Mouse (Mus musculus) right cerebral cortex, adult 18-20 months (tissue): ENCODE data around the gene Sec24d.

ENCODE experiments used
- DNase-seq: peaks from one replicate; pipeline ENCODE4 v3.0.0; 2022; ENCODE audit warnings: mixed read lengths

The Sec24d gene

DNA sequence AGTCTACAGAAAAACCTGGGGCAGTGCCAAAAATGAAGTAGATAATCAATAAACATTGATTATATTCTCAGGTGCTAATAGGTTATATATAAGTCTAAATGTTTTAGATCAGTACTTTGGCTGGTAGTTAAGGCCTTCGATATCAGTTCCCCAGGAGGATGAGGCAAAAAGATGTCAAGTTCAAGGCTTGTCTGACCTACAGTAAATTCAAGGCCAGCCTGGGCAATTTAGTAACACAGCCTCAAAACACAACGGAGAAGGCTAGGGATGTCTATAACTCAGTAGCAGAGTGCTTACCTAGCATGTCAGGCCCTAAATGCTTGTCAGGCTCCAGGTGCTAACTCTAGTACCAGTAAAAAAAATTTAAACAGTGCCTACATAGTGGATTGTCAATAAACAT, 34.3 kb downstream of the Sec24d start:
- DNase-seq = no peak

GRCm38 (mm10) chr3:123305611-123306010, 38.4 kb downstream of the Sec24d start:
- DNase-seq = no peak

- DNase-seq = no peak
Measured at GRCm38 (mm10) chr3:123307446-123307845, 40.2 kb downstream of the Sec24d start.

DNA sequence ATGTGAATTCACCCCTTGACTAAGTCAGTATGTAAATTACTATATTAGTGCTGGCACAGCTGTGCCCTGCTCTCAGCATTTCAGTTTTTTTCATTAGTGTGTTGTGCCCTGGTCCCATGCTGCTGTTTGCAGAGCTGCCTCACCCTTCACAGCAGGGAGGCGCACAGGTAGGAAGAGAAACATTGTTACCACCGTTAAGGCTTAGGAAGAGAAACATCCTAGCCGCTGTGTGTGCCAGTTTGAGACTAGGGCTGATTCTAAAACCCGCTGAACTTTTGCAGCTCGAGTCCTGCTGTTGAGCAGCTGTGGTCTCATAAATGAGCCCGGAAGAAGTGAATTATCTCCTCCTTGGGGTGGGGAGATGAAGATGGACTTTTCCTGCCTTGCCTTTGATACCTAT, 41.9 kb downstream of the Sec24d start:
- no peak for DNase-seq

DNA sequence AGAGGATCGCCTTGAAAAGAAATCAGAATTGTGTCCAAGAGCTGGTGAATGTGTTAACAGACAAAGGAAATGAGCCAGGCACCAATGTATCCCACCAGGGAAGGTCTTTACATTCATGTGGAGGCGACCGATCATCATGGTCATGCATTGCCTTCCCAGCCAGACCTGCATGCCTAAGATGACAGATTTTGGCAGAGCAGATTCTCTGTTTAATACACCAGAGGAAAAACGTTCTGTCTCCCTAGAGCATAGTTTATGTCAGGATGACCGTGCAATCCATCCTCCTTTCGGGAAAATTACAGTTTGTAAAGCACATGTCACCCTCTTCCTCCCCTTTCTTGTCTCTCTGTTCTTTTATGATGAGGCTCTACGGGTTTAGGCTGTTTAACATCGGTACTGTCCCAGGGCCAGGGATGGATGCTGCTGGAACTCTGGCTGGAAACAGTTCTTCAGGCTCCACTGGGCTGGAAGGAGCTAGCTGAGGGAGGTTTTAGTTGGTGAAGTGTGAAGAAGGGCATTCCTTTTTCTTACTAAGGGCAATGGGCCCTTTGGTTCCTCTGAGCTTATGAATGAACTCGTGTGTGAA, 45.3 kb downstream of the Sec24d start:
- DNase-seq = no peak

GRCm38 (mm10) chr3:123313477-123313876, 46.2 kb downstream of the Sec24d start:
- DNase-seq = no peak

- no peak for DNase-seq
Measured at GRCm38 (mm10) chr3:123313920-123314614, 46.8 kb downstream of the Sec24d start.

- no peak for DNase-seq
Measured at GRCm38 (mm10) chr3:123316066-123316465, 48.8 kb downstream of the Sec24d start.

DNA sequence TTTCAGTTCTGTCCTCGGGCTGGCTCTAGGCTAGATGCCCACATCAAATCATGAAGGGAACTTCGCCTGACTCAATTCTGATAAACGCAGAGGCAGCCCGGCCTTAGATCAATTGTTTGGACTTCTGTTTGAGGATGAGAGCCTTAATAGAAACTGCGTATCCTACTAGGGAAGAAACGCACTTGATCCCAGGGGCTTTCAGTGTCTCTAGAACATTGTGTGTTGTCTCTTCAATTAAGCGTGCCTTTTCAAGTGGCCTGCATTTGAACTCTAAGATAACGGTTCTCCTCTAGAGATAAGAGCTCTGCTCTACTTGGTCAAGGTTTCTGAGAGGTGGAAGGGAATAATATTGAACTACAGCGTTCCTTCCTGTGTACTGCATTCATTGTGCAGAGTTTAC, 49.8 kb downstream of the Sec24d start:
- DNase-seq = no peak

DNA sequence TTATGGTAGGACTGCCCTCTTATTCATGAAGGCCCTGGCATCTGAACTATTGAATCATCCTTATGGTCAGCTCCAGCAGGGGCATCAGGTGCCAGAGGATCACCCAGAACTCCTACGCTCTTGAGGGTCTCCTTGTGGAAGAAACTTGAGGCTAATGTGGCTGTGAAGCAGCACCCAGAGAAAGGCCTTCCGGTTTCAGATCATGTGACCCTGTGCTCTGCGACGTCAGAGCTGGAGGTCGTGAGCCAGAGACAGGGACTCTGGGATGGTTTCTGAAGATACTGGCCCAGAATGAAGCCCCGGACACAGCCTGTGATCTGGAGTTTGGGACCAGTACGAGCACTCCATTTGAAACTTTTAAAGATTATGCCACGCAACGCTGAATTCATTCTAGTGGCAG, 53.1 kb downstream of the Sec24d start:
- no peak for DNase-seq

DNA sequence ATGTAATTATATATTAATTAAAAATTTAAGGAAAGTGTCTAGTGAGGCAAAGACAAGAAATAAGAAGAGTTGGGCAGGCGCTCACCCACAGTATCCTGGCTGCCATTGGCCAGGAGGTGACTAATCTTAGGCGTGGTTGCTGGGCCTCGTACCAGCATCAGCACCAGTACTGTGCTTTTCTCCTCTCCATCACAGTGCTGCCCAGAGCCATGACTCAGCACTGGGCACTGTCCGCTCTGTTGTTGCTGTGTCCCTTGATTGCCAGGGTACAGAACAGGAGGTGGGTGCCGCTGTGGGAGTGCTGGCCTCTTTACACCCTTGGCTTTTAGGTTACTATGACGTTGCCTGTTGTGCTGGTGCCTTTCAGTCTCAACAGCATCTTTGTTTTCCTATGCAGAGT, 54.4 kb downstream of the Sec24d start:
- DNase-seq = peak; percentile 48

- peak; percentile 9 for DNase-seq
Measured at GRCm38 (mm10) chr3:123322147-123322546, 54.9 kb downstream of the Sec24d start.

DNA sequence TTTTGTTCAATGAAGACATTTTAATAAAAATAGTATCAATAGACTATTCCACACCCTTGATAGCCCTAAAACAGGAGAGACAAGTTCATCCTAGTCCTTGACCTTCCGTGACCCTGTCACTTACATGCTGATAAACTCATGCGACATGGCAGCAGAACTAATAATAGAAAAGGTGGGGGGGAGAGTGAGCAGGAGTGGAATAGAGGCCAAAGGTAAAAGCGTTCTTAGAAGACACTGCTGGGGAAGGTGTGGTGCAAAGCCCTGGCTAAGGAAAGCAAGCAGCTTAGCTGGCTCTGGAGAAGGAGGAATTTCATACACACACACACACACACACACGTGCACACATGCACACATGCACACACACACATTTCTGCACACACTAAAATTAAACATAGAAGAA, 57.1 kb downstream of the Sec24d start:
- no peak for DNase-seq

GRCm38 (mm10) chr3:123329251-123329650, 62.0 kb downstream of the Sec24d start:
- DNase-seq = no peak

DNA sequence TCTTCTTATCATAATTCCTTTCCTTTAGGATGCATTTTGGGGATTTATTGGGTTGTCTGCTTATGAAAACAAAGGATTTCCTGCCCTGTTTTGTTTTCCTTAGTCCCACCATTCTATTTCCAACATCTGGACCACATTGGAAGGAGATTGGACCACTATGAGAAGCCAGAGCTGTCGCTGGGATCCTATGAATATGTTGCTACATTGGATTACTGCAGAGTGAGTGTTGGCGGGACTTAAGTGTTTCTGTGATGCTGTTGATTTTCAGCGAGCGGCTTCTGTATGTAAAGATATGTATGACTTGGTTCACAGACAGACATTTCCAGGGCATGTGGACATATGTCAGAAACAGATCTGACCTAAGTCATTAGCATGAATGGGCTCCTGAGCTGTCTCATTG, 63.0 kb downstream of the Sec24d start:
- DNase-seq = no peak

DNA sequence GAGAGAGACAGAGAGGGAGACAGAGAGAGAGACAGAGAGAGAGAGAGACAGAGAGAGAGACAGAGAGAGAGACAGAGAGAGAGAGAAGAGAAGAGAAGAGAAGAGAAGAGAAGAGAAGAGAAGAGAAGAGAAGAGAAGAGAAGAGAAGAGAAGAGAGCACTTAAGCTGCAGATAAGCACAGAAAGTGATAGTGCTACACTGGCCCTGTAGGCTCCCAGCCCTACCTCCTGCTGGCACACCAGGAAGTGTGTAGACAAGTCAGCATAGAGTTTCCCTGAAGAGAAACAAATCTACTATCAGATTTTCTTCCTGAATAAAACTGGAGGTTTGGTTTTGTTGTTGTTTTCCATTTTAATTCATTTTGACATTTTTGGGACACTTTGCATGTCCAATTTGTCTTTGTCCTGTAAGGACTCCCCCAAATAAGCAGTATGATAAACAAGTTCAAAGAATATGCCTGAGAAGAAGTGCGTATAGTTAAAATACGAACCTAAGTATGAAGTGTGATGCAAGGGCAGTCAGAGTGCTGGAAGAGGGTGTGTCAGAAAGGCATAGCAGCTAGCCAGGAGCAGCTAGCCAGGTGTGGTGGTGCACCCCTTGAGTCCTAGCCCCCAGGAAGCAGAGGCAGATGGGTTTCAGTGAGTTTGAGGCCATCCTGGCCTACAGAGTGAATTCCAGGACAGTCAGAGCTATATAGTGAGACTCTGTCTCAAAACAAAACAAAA, 65.2 kb downstream of the Sec24d start:
- no peak for DNase-seq

DNA sequence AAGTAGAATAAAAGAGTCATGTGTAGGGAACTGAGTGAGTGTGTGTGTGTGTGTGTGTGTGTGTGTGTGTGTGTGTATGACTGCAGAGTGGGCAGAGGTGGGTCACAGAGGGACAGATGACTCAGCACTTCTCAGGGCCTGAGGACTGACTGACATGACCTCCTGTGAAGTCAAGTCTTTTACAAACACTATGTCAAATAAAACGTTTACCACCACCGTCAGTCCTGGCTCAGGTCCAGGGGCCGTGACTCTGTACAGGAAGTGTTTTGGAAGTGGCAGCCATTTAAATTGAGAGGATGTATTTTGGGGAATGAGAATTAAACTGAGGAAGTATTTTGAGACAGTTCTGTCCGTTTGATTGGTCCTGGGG, 65.8 kb downstream of the Sec24d start:
- no peak for DNase-seq

- DNase-seq = no peak
Measured at GRCm38 (mm10) chr3:123334947-123335346, 67.7 kb downstream of the Sec24d start.

GRCm38 (mm10) chr3:123335480-123335879, 68.2 kb downstream of the Sec24d start:
- no peak for DNase-seq

DNA sequence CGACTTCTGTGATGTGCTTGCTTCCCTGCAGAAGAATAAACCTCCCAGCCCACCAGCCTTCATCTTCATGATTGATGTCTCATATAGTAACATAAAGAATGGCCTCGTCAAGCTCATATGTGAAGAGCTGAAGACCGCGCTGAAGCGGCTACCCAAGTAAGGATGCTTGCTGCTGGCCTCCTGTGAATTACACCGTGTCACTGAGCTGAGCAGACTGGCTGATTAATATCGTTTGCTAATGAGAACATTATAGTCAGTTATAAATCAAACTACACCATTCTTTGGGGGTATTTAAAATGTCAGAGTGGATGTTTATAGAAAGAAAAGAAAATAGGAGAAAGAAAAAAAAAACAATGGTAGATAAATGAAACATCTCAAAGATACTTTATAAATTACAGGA, 69.2 kb downstream of the Sec24d start:
- DNase-seq = no peak

- no peak for DNase-seq
Measured at GRCm38 (mm10) chr3:123336951-123337350, 69.7 kb downstream of the Sec24d start.

GRCm38 (mm10) chr3:123337853-123338252, 70.6 kb downstream of the Sec24d start:
- DNase-seq = no peak

DNA sequence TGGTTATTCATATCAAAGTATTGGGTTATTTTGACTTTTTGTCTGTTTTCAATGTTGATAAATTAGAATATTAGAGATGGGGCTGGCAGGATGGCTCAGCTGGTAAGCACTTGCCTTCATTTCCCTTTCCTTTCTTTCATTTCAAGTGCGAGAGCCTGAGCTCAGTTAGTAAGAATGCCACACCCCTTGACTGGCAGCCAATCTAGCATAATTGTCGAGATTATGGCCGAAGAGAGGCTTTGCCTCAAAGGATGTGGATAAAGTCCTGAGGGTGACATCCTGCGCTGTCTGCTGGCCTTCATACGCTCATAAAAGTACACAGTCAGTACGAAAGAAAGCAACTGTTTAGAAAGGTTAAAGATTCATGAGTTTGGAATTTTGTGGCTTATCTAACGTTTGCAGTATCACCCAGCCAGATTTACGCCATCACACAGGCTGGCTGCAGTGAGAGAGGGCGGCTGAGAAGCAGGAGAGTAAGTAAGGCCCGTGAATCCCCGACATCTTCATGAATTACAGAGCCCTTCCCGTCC, 71.5 kb downstream of the Sec24d start:
- no peak for DNase-seq

DNA sequence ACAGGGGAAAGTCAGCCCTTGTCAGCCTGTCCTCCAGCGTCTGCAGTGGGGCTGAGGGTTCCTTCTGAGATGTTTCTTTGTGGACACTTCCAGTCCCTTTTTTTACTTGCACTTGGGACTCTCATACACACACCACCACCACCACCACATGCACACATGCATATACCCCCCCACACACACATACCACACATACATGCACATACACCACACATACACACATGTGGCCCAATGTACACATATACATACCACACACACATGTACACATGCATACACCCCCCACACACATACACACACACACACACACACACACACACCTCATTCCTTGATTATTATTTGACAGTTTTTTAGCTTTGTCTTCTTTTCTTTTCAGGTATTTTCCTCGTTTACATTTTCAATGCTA, 73.8 kb downstream of the Sec24d start:
- DNase-seq = no peak
